Mouse (Mus musculus) cerebellum, postnatal 10 days (tissue): ENCODE data around the gene Gm9195.

Experiments used
- DNase-seq, 2 experiments: peaks; one replicate each; pipeline ENCODE4 v3.0.0; 2021; ENCODE audit warnings: mixed read lengths in 2 of 2

Gene Gm9195

DNA sequence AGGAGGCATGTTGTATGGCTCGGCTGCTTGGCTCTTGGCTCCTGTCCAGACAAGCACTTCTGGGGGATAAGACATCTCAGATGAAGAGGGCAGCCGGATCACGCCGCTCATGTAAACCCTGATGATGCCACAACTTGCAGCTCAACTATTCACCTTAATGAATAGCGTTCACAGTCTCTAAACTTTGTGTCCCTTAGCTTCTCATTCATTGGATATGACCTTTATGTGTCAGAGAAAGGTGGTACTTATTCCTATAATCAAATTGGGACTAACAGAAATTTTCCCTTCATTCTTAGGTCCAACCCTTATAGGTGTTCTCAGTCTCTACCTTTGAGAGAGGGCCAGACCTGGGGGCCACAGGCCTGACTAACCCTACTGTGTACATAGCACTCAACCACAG is at the start of gene Gm9195:
Gene Gm9195 (minus strand): TSS at position 101 of the 400 bp plus-strand sequence.
- DNase-seq, result peak in 1 of 2 experiments; percentile 21

DNA sequence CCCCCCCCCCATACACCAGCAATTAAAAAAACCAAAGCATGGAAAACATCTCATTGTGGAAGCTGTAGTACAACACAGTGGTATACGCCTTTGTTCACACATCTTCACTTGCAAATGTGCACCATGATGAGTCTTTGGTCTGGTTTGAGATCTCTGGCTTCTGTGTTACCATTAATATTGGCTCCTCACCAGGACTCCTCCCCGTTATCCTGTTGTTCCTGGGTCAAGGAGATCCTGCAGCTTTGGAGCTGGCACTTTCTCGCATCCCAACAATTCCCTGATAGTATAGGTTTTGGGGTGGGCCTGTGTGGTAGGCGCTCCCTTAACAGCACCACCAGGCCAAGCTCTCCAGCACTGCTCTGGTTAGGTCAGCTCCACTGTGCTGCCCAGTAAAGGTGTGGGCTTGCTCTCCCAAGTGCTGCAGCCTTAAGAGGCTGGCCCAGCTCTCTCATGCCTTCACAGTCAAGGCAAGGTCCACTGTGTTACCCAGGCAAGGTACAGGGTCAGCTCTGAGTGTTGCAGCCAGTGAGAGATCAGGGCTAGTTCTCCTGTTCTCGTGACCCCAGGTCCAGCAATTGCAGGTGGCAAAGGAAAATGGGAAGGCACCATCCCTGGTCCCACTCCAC is 44.9 kb upstream of the Gm9195 start:
- no peak for DNase-seq

DNA sequence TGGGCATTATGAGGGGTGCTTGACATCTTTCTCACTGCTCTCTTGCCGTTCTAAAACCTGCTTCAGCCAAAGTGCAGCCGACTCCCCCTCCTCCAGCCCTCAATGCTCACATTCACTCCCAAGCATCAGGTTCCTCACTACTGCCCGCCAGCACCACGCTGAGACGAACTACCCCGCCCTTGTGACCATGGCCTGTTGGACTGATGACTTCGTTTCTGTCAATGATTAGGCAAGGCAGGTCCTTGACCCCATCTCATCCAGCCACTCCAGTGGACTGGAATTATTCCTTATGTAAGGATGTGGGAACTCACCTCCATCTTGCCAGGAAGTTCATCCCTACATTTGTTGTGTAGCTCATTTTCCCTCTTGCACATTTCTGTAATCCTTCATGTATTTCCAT is 42.2 kb upstream of the Gm9195 start:
- no peak for DNase-seq

DNA sequence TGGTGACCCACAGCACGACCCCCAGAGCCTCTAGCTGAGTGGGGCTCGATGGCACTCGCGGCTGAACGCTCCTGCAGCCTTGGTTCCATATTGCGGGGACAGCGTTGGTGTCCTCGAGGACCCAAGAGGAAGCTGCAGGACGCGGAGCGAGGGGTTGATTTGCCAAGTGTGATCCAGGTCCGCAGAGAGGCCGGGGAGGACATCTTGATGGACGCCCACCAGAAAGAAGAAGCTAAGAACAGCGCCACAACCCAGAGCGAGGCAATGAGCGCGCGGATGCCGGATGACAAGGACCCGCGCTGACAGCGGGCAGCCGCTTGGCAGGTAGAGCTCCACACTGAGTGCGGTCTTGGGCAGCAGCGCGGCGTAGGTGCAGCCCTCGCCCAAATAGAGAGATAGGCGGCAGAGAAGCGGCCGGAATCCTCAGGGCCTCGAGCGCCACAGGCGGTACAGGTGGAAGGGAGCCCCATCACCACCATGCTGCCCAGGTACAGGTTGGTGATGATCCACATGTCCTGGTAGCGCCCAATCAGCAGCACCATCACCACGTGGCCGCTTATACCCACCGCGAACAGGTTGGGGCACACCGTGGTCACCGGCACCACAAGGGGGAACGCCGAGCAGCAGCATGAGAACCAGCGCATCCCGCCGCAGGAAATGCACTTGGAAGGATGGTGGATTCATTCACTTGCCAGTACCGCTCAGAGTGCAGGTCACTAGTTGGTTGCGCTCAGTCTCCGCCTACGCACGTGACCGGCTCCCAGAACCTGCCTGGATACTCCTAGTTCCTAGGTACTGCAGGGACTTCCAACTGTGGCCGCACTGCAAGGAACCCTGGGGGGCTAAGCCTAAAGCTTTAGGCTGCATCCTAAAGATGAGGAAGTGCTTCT is 40.6 kb upstream of the Gm9195 start:
- DNase-seq, result peak; percentile 66 to 68

DNA sequence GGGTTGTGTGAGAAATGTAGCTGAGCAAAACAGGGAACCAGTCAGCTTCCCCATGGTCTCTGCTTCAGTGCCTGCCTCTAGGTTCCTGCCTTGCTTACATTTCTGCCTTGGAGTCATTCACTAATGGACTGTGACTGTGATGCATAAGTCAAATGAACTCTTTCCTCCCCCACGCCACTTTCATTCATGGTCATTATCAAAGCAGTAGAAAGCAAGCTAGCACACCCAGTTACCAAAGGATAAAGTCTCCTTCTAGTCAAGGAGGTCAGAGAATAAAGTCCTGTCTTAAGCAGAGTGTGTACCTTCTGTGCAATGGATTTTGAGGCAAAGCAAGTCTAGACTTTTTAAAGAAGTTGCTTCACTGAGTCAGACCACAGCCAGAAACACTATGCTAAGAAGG is 35.5 kb upstream of the Gm9195 start:
- no peak for DNase-seq

DNA sequence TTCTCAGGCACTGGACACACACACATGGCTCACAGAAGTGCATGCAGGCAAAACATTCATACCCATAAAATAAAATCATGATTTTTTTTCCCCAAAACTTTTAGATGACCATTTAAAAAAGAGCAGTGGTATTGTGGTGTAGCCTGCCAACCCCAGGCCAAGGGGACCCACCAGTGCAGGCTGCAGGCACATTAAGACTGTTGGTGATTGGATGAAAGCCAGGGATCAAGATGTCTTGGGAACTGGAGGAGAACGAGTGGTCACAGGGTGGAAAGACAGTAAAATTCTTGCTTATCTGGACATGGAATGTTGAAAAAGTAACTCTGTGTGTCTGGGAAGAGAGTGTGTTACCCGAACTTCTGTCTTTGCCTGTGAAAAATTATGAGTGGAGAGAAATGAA is 27.9 kb upstream of the Gm9195 start:
- DNase-seq, result no peak

DNA sequence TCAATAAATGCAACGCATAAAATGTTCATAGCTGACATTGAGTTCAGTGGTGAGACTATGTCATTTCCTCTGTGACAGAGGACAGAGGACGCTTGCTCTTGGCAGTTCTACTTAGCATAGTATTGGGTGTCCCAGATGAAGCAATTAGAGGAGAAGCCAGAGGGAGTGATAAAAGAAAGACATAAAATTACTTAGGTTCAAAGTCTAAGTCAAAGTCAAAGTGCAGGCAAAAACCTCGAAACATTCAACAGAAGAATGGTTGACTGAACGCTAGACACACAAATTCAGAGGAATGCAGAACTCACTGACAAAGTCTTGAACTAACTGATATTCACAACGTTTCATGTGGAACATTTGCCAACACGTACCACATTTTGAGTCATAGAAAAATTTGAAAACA is 27.1 kb upstream of the Gm9195 start:
- no peak for DNase-seq

DNA sequence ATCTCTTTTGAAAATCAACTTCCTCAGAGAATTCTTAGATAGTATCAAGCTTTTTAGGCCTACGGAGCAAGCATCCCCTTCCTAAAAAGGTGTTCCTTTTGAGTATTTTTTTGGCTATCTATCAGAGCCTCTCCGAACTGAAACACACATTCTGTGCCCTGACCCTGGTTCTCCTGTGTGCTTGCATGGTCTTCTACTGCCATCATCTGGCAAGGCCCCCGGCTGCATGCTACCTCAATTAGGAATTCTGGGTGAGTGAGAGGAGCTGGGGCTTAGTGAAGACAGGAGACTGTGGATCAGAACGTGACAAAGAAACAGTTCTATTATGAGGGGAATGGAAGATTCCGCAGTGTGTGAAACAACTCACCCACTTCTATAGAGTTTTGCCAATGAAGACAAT is 24.7 kb upstream of the Gm9195 start:
- peak; percentile 85 to 86 for DNase-seq

DNA sequence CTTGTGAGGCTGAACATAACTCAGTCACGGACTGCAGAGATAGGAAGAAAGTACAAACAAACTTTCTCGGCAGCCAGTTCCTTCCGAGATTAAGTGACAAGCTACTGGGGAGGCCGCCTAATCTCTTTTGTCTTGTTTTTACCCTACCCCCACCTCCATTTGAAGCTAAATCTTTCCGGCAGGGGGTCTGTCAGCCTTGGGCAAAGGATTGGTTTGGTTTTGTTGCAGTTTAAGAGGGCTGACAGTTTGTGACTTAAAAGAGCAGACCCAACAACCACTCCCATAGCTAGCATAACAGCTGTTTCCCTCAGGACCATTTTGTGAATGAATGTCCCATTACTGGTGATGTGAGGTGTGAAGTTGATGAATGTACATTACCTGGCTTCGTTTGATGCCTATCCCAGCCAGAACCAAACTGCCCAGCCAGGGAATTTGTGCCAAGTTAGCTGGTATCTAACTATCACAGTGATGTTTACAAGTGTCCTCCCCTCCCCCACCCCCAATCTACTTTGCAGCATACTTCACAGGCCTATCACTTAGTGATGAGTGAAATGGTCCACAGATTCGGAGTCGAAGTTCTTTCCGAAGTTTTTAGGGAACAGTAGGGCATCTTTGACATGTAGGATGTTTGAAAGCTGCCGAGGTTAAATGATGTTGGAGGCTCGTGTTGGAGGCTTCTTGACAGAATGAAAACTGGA is 15.2 kb upstream of the Gm9195 start:
- DNase-seq, result no peak

DNA sequence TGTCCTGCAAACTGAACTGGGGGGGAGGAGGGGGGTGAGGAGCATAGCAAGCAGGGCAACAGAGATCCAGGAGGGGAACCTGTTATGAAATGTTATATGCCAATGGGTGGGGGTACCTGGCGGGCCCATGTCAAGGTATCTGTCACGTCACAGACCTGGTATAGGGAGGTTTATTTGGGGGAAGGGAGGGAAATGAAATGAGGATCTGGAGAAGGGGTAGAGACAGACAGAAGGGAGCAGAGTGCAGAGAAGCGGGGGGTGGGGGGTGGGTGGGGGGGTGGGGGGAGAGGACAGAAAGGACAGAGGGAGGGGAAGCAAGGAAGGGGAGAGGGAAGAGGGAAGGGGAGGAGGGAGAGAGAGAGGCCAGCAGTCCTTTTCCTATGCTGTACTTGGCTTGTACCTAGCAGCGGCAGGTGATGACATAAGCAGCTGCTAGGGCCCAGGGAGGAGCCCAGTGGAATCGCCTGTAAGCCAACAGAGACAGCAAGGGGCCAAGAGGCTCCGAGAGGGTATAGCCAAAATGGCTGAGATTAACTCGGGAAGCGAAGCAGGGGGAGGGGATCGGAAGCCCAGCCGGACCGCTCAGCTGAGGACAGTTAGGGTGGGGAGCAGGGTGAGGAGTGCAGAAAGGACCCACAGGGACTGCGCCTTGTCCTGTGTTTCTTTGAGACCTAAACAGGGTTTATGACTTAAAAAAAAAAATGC is 14.5 kb upstream of the Gm9195 start:
- DNase-seq, result peak; percentile 42 to 61

DNA sequence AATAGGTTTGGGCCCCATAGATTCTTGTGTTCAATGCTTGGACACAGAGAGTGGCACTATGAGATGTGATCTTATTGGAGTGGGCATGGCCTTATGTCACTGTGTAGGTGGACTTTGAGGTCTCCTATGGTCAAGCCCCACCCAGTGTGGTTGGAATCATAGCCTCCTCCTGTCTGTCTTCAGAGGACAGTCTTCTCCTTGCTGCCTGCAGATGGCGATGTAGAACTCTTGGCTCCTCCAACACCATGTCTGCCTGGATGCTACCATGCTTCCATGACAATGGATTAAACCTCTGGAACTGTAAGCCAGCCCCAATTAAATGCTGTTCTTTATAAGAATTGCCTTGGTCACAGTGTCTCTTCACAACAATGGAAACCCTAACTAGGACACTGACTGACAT is 13.3 kb upstream of the Gm9195 start:
- DNase-seq, result no peak

DNA sequence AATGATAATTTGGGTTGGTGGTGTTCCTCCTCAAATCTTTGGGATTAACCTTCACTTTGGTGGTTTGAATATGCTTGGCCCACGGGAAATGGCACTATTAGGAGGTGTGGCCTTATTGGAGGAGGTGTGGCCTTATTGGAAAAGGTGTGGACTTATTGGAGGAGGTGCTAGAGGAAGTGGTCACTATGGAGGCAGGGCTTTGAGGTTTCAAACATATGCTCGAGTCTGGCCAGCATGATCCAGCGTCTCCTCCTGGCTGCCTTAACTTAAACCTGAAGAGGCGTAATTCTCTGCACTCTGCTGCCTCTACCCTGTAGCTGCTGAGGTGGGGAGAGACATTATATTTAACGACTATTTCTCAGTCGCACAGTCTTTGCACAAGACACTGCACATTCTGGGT is 11.6 kb upstream of the Gm9195 start:
- DNase-seq, result no peak

DNA sequence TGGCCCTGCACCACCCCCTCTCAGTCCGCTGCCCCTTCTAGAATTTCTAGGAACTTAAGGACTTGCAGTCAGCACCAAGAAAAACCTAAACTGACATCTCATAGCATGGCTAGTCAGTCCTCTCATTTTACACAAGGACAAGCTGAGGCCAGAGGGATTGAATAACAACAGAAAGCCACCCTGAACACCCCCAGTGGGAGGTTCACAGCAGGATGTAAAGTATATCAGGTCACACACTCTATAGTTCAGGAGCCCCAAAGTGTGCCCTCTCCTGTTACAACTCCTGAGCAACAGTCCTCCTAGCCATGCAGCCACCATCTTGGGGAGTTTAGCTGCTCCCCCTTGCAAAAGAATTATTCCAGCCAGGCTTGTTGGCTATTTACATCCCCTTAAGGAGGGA is 2.1 kb upstream of the Gm9195 start:
- no peak for DNase-seq

DNA sequence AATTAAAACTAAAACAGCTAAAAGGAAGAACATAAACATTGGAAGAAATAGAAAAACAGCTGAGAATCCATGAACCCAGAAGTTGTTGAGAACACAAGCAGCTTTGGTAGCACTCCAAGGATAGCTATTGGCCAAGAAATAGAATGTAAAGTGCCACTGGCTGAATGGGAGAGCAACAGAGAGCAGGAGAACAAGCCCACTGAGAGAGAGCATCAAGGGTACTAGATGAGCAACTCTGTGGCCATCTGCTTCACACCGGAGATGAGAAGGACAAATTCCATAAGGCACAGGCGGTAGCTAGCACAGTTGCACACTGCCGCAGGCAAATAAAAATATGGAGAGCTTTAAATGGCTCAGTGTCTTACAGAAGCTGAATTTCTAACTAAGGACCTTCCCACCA is 1.3 kb downstream of the Gm9195 start:
- no peak for DNase-seq

DNA sequence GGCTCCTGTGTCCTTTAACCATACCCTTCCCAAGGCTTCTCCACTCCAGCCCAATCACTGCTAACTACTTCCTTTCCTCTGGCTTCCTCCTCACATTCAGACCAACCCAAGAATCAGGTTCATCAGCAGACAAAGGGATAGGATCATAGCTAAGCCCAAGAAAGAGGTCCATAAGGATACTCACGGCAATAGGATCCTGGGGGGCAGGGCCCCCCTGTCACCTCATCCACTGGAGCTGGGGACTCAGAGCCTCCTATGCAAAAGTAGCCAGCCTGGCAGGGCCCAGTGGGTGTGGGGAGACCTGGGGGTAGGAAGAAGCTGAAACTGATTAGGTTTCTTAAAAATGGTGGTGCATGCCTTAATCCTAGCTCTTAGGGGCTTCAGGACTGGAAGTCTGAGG is 17.1 kb downstream of the Gm9195 start:
- DNase-seq, result no peak

DNA sequence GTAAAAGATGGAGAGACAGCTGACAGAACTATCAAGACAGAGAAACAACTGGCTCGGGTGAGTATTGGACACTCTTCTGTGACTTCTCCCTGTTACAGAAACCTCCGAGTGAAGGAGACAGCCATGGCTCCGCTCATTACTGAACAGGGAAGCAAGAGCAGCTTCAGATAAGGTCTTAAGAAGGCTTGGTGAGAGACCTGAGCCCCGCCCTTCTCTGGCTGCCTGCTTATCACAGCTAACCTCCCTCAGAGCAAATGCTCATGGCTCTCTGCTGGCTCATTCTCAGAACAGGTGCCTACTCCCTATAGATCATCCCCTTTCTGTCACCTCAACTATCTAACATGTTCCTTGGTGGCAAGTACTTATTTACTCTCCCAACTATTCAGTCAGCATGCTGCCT is 23.2 kb downstream of the Gm9195 start:
- no peak for DNase-seq

DNA sequence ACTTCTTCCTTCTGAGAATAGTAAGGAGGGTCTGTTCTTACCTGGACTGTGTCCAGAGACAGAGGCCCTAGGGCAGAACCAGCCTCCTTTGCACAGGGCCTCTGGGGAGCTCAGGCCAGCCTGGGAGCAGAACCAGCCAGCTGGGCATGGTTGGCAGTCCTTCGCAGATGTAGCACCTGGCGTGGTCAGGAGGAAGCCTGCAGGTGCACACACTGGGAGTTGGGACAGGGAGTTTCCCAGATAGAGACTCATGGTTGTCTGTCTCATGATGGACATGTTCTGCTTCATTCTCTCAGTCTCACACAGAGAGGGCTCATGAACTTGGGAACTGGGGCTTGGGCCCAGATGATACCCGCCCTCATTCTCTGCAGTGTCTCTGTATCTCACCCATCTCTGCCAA is 25.3 kb downstream of the Gm9195 start:
- no peak for DNase-seq

DNA sequence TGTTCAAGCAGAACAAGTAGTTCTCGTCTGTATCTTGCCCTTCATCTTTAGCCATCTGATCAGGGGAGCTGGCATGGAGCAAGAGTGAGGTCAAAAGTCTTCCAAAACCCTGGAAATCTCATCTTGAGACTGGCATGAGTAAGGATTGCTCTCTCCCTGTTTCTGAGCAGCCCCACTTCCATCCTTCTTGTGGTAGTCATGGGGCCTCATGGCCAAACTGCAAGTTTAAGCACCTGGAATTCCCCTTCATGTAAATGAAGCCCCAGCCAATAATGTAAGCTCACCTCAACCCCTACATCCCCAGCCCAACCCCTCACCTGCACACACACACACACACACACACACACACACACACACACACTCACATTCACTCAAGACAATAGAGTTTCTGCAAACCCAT is 30.0 kb downstream of the Gm9195 start:
- no peak for DNase-seq

DNA sequence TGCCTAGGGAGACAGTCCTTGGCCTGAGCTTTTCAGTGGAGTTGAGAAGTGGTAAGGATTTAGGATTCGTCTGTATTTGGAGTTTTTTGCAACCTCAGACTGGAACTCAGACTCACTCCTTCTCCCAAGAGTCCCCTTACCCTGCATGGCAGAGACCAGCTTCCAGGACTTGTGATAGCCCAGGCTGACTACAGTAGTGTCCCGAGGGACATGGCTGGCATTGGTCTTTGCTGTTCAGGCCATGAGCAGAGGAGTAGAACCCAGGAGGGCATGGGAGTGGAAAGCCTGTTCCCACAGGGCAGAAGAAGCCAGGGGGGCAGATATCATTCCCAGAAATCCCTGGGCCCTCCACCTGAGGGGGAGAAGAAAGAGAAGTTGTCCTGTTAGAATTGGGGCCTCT is 31.3 kb downstream of the Gm9195 start:
- no peak for DNase-seq

DNA sequence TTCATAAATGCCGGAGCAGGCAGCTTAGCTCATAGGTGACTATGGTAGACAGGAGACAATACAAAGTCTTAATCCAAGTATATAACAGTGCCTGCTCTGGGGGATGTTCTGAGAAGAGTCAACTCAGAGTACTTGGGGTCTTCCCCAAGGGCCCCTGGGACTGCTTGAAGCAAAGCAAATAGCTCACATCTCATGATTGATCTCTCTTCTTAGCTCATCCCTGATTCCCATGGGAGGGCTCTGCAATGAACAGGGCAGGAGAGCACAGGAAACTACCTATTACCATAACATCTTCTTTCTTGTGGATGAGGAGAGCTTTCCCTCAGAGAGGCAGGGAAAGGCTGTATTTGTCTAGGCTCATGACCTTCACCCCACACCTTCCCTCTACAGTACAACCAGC is 32.7 kb downstream of the Gm9195 start:
- no peak for DNase-seq

DNA sequence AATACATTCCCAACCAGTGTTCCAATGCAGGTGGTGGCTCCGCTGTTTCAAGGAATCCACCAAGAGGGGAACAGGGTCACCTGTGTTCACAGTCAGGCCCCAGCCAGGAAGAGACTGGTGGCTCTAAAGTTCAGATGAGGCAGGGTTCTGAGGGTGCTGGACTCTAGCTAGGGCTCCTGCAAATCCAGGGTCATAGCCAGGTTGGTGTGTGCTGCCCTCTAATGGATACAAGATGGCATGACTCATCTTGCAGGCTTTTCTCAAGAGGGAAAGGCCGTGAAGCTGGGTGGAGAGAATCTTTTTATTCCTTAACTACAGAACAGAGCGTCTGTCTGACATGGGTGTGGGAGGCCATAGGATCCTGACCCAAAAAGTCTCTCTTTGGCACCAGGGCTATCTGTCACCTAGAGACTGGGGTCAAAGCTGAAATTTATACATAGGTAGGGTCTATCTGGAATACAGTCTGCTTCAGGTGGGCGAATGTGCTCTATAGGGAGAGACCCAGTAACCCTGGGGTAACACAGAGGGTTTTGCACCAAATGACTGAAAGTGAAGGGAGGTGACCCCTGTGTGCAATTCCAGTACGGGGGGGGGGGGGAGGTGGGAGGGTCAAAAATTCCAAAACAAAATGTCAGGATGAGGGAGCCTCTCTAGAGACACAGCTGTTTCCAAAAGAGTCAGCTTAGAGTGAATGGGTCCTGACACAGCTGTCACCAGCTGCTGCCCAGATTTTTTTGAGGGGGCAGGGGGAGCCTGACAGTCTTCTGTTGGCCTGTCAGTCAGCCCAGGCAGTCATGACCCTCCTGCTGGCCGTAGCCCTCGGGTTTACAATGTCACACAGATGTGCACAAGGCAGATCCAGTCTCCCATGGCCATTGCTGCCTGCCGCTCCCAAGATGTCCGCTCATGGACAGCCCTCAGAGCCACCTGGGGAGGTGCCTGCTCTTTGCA is 44.2 kb downstream of the Gm9195 start:
- DNase-seq, result peak; percentile 59 to 67

DNA sequence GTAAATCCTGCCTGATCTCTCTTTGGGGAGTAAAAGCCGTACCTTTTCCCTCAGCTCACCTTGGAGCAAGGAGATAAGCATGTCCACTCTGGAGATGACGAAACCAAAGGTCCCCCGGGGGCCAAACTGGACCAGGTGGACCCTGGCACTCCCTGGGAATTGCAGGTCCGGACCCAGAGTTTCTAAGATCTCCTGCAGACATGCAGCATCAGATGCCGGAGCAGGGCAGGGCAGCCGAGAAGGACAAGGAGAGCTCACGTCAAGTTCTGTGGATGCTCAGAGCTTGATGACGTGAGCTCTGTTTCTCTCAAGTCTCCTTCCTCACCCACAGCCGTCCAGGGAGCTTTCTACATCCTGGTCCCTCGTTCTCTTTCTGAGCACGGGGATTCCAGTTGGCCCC is 48.7 kb downstream of the Gm9195 start:
- no peak for DNase-seq
